Mouse (Mus musculus) ES-Bruce4 (cell line): ENCODE results near the gene Mrpl11. TPM values are rescaled to one million over a fixed set of nuclear protein-coding genes. Genes with fewer than 3 reads are reported as not detected.
"Not testable (repeated sequence)": the region's sequence is repeated elsewhere in the genome, so short reads cannot be mapped to it uniquely, and the experiment has no call there.

ENCODE experiments used
- H3K27ac ChIP-seq: 2 replicates; pipeline ENCODE4 v1.5.1; 2012; ENCODE audit warnings: low read length, inconsistent platforms; ENCODE audit not compliant: insufficient read depth
- H3K27me3 ChIP-seq: 2 replicates; pipeline ENCODE4 v1.6.1; 2012; ENCODE audit warnings: mild to moderate bottlenecking, low read length, inconsistent platforms; ENCODE audit not compliant: control insufficient read depth, poor library complexity, insufficient read depth, severe bottlenecking
- H3K36me3 ChIP-seq: 2 replicates; pipeline ENCODE4 v1.6.1; 2012; ENCODE audit warnings: inconsistent platforms, mild to moderate bottlenecking, low read length, moderate library complexity; ENCODE audit not compliant: control insufficient read depth, poor library complexity, insufficient read depth, severe bottlenecking
- H3K4me1 ChIP-seq: one replicate; pipeline ENCODE4 v1.8.1; 2011; ENCODE audit warnings: low read length; ENCODE audit not compliant: control insufficient read depth, insufficient read depth
- H3K4me3 ChIP-seq: 2 replicates; pipeline ENCODE4 v1.5.1; 2011; ENCODE audit warnings: low read depth, mild to moderate bottlenecking, low read length
- H3K9ac ChIP-seq: 2 replicates; pipeline ENCODE4 v1.6.1; 2012; ENCODE audit warnings: low read depth, mild to moderate bottlenecking, inconsistent platforms; ENCODE audit not compliant: poor library complexity, severe bottlenecking
- H3K9me3 ChIP-seq: replicated peaks from 2 replicates; pipeline ENCODE4 v1.6.1; 2012; ENCODE audit warnings: mild to moderate bottlenecking, low read length, inconsistent platforms; ENCODE audit not compliant: control insufficient read depth, poor library complexity, insufficient read depth, severe bottlenecking
- CTCF ChIP-seq: IDR thresholded peaks from one replicate; pipeline ENCODE4 v1.8.1; 2011; ENCODE audit warnings: low read depth, low read length
- EP300 ChIP-seq: IDR thresholded peaks from 2 replicates; pipeline ENCODE4 v1.6.1; 2011; ENCODE audit warnings: low read depth, low read length; ENCODE audit not compliant: insufficient read depth
- POLR2A ChIP-seq: IDR thresholded peaks from one replicate; pipeline ENCODE4 v1.8.1; 2011; ENCODE audit warnings: low read length; ENCODE audit not compliant: insufficient read depth
- polyA plus RNA-seq: library from polyadenylated mRNA; stranded (reverse); fragments of >200 nt; gene quantifications from 2 replicates; pipeline ENCODE4 v1.2.4, GENCODE M21; 2011; ENCODE audit warnings: low read depth; ENCODE audit not compliant: missing spikeins, insufficient read depth, insufficient read length

The Mrpl11 gene
- polyA plus RNA-seq, 1 experiment: 135 TPM

- H3K9ac ChIP-seq: peak overlapping the region; percentile 56
- TF ChIP-seq POLR2A: no peak
- TF ChIP-seq EP300: no peak
- no peak for TF ChIP-seq CTCF
- H3K36me3 ChIP-seq: no peaks in the 10 kb centered on the region
- H3K27ac ChIP-seq: no peak overlapping the region
- H3K4me1 ChIP-seq: peaks cover 3% of the 10 kb centered on the region
- H3K9me3 ChIP-seq: no peaks in the 10 kb centered on the region
- H3K27me3 ChIP-seq: no peaks in the 10 kb centered on the region
- H3K4me3 ChIP-seq: peak overlapping the region; percentile 43
These were observed 18.7 kb upstream of the Mrpl11 start for GRCm38 (mm10) chr19:4943253-4943588.

GRCm38 (mm10) chr19:4945540-4945939 is 16.4 kb upstream of the Mrpl11 start:
- Histone ChIP-seq H3K36me3 (no peaks in the 10 kb centered on the region), H3K27me3 (no peaks in the 10 kb centered on the region), H3K4me3 (no peak overlapping the region), H3K27ac (peak overlapping the region; percentile 63), H3K4me1 (peaks cover 3% of the 10 kb centered on the region), H3K9me3 (no peaks in the 10 kb centered on the region), H3K9ac (no peak overlapping the region)
- TF ChIP-seq CTCF (no peak), POLR2A (no peak), EP300 (no peak)

- not testable (repeated sequence) for H3K9ac ChIP-seq, H3K36me3 ChIP-seq, H3K4me1 ChIP-seq
These were observed 13.3 kb upstream of the Mrpl11 start for GRCm38 (mm10) chr19:4948641-4949040.

GRCm38 (mm10) chr19:4968236-4968635 is 6.3 kb downstream of the Mrpl11 start:
- Histone ChIP-seq H3K27ac (no peak overlapping the region), H3K36me3 (peaks cover 7% of the 10 kb centered on the region), H3K4me3 (no peak overlapping the region; the same call in 1 of the 2 replicates), H3K4me1 (no peaks in the 10 kb centered on the region), H3K27me3 (no peaks in the 10 kb centered on the region), H3K9me3 (no peaks in the 10 kb centered on the region), H3K9ac (no peak overlapping the region)
- TF ChIP-seq EP300 (no peak), CTCF (peak; percentile 66), POLR2A (no peak)

More at GRCm38 (mm10) chr19:4948641-4949040, 13.3 kb upstream of the Mrpl11 start:
- H3K9me3 ChIP-seq, H3K4me3 ChIP-seq, H3K27me3 ChIP-seq: not testable (repeated sequence)
- peak overlapping the region; percentile 68 for H3K27ac ChIP-seq

GRCm38 (mm10) chr19:4981767-4982166 is 19.8 kb downstream of the Mrpl11 start:
- TF ChIP-seq EP300: no peak
- no peak for TF ChIP-seq POLR2A
- TF ChIP-seq CTCF: peak; percentile 64
- Histone ChIP-seq H3K4me3 (no peak overlapping the region), H3K9me3 (no peaks in the 10 kb centered on the region), H3K27me3 (0 out of 2 replicates have a peak, but pooled peaks cover 2% of the 10 kb centered on the region), H3K36me3 (no peaks in the 10 kb centered on the region), H3K4me1 (no peaks in the 10 kb centered on the region), H3K9ac (no peak overlapping the region), H3K27ac (no peak overlapping the region)

GRCm38 (mm10) chr19:4989013-4989412 is 27.1 kb downstream of the Mrpl11 start:
- no peak overlapping the region for H3K9ac ChIP-seq
- no peaks in the 10 kb centered on the region for H3K36me3 ChIP-seq
- H3K9me3 ChIP-seq: no peaks in the 10 kb centered on the region
- no peak overlapping the region for H3K4me3 ChIP-seq
- no peaks in the 10 kb centered on the region for H3K4me1 ChIP-seq
- no peak for TF ChIP-seq POLR2A
- peak; percentile 25 for TF ChIP-seq CTCF
- peak; percentile 77 for TF ChIP-seq EP300
- H3K27me3 ChIP-seq: peaks cover 13% of the 10 kb centered on the region
- H3K27ac ChIP-seq: no peak overlapping the region
